Mouse (Mus musculus) E14TG2a.4 (cell line): ENCODE results near the gene Aatk.

Experiments
- H3K27me3 ChIP-seq: 2 replicates; pipeline ENCODE4 v1.6.1; 2014; ENCODE audit warnings: low read length, control low read depth; ENCODE audit not compliant: insufficient read depth
- H3K36me3 ChIP-seq: 2 replicates; pipeline ENCODE4 v1.6.1; 2014; ENCODE audit warnings: low read length, control low read depth; ENCODE audit not compliant: insufficient read depth
- H3K4me1 ChIP-seq: replicated peaks from 2 replicates; pipeline ENCODE4 v1.6.1; 2014; ENCODE audit warnings: low read depth, low read length, control low read depth
- H3K4me3 ChIP-seq: replicated peaks from 2 replicates; pipeline ENCODE4 v1.5.1; 2014; ENCODE audit warnings: mild to moderate bottlenecking, low read length
- H3K9me3 ChIP-seq: 2 replicates; pipeline ENCODE4 v1.6.1; 2014; ENCODE audit warnings: low read length, control low read depth
- CTCF ChIP-seq: conservative IDR thresholded peaks from 2 replicates; pipeline ENCODE4 v1.5.1; 2014; ENCODE audit warnings: low read length
- NANOG ChIP-seq: IDR thresholded peaks from 2 replicates; pipeline ENCODE4 v1.6.1; 2014; ENCODE audit warnings: borderline replicate concordance, low read length, mixed read lengths
- POU5F1 ChIP-seq: IDR thresholded peaks from 2 replicates; pipeline ENCODE4 v1.6.1; 2014; ENCODE audit warnings: low read length, borderline replicate concordance

Gene Aatk

GRCm38 (mm10) chr11:120047531-120048251 lies 724 bp upstream of the Aatk start:
- Histone ChIP-seq H3K4me1 (peaks cover 35% of the 10 kb centered on the region), H3K9me3 (peaks cover 4% of the 10 kb centered on the region; the same call in 1 of the 2 replicates), H3K27me3 (peaks cover 50% of the 10 kb centered on the region), H3K36me3 (no peaks in the 10 kb centered on the region), H3K4me3 (peak overlapping the region; percentile 77)
- TF ChIP-seq NANOG (no peak), POU5F1 (no peak), CTCF (no peak)

DNA sequence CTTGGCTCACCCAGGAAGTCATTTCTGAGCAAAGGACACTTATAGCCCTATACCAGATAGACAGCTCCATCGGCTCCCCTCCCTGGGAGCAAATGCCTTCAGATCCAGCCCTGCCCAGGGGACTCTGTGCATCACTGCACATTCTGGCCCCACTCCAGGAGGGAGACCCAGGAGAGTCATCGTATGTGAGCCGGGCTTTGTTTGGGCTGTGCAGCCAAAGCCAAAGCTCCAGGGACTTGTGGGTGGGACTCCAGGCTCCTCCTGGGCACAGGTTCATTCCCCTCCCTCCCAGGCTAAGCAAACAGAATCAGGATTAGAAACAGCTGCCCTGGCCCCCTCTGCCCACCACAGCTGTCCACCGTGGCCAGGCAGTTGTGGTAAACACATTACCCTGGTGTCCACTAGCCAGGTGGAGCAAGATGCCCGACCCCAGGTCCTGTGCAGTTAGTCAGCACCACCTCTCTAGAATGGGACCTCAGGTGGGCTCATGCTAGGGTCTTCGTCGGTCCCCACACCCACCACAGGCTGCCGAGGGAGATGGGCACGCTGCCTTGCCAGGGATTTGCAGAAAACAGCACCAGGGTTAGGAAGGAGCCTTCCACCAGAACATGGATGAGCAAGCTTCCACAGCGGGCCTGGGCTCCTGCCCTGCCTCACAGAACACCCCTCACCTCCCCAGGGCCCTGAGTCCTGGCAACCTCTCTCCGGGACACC lies 971 bp downstream of the Aatk start:
- no peaks in the 10 kb centered on the region for H3K36me3 ChIP-seq
- peaks cover 4% of the 10 kb centered on the region; the same call in 1 of the 2 replicates for H3K9me3 ChIP-seq
- TF ChIP-seq POU5F1 (no peak), NANOG (no peak), CTCF (no peak)
- H3K27me3 ChIP-seq = peaks cover 50% of the 10 kb centered on the region
- peaks cover 35% of the 10 kb centered on the region for H3K4me1 ChIP-seq
- H3K4me3 ChIP-seq = peak overlapping the region; percentile 77

DNA sequence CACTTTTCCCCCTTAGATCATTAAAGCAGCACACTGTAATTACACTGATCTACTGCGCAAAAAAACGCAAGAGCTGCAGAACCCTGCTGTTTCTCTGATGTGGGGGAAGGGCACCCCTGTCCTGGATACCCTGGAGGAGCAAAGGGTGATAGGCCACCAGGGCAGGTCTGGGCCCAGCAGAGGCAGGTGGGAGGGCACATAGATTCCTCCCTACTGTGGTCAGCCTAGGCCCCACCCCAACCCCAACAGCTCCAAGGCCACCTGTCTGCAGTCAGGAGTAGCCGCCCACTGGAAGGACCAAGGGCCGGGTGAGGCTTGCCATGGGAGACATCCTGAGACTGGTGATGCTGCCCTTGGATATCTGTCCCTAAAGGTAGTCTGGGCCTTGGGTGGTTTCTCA lies 1.6 kb downstream of the Aatk start:
- Histone ChIP-seq H3K4me1 (peaks cover 39% of the 10 kb centered on the region), H3K9me3 (peaks cover 4% of the 10 kb centered on the region; the same call in 1 of the 2 replicates), H3K27me3 (peaks cover 50% of the 10 kb centered on the region), H3K4me3 (no peak overlapping the region), H3K36me3 (no peaks in the 10 kb centered on the region)
- no peak for TF ChIP-seq POU5F1
- no peak for TF ChIP-seq CTCF
- no peak for TF ChIP-seq NANOG

- peaks cover 23% of the 10 kb centered on the region for H3K27me3 ChIP-seq
- H3K36me3 ChIP-seq = no peaks in the 10 kb centered on the region
- TF ChIP-seq CTCF = no peak
- no peak for TF ChIP-seq POU5F1
- no peak for TF ChIP-seq NANOG
- peaks cover 4% of the 10 kb centered on the region; the same call in 1 of the 2 replicates for H3K9me3 ChIP-seq
- peaks cover 42% of the 10 kb centered on the region for H3K4me1 ChIP-seq
- H3K4me3 ChIP-seq = no peak overlapping the region
These were observed 4.7 kb downstream of the Aatk start for GRCm38 (mm10) chr11:120042141-120042838.

- peaks cover 3% of the 10 kb centered on the region; the same call in 1 of the 2 replicates for H3K9me3 ChIP-seq
- no peaks in the 10 kb centered on the region for H3K36me3 ChIP-seq
- H3K4me1 ChIP-seq = peaks cover 43% of the 10 kb centered on the region
- H3K4me3 ChIP-seq = no peak overlapping the region
- TF ChIP-seq NANOG (no peak), CTCF (no peak), POU5F1 (no peak)
- peaks cover 23% of the 10 kb centered on the region for H3K27me3 ChIP-seq
These were observed 5.5 kb downstream of the Aatk start for GRCm38 (mm10) chr11:120041191-120042123.

- TF ChIP-seq CTCF = no peak
- TF ChIP-seq POU5F1 = no peak
- no peak for TF ChIP-seq NANOG
These were observed 6.5 kb downstream of the Aatk start for GRCm38 (mm10) chr11:120040440-120040839.

DNA sequence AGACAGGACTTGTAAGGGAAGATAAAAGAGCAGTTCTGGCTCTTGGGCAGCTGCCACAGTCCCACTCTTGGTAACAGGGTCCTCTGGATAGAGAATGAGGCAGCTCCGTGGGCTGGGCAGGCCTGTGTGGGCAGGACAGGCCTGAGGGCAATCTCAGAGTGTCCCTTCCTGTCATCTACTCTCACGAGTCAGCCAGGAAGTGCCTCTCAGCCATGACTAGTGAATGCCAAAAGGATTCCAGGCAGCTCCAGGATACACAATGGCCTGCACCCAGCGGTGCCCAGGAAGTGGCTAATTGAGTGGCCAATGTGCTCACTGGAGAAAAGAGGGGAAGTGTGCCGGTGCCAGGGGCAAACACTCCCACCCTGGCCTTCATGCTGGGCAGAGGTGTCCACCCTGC lies 7.4 kb downstream of the Aatk start:
- Histone ChIP-seq H3K36me3 (no peaks in the 10 kb centered on the region), H3K9me3 (no peaks in the 10 kb centered on the region), H3K4me1 (peaks cover 49% of the 10 kb centered on the region), H3K4me3 (no peak overlapping the region), H3K27me3 (peaks cover 7% of the 10 kb centered on the region)
- TF ChIP-seq NANOG (no peak), CTCF (no peak), POU5F1 (no peak)

More at GRCm38 (mm10) chr11:120040440-120040839, 6.5 kb downstream of the Aatk start:
- Histone ChIP-seq H3K27me3 (peaks cover 13% of the 10 kb centered on the region), H3K36me3 (no peaks in the 10 kb centered on the region), H3K9me3 (no peaks in the 10 kb centered on the region), H3K4me1 (peaks cover 41% of the 10 kb centered on the region), H3K4me3 (no peak overlapping the region)

DNA sequence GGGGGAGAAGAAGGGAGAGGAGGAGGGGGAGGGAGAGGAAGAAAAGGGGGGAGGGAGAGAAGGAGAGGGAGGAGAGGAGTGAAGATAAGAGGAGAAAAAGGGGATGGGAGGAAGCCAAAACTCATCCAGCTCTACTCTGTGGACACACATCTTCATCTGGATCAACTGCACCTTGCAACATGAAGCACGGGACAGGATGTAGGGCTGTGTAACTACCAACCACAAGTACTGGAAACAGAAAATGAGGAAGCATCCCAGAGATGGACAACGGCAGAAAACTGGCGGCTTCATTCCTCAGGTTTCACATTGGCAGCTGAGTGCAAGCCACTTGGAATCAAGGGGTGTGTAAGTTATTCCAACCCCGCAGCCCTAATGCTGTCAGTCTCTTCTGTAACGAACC lies 12.2 kb downstream of the Aatk start:
- H3K4me1 ChIP-seq = peaks cover 47% of the 10 kb centered on the region
- H3K36me3 ChIP-seq = no peaks in the 10 kb centered on the region
- TF ChIP-seq NANOG = no peak
- TF ChIP-seq POU5F1 = no peak
- TF ChIP-seq CTCF = no peak
- H3K4me3 ChIP-seq = no peak overlapping the region
- H3K9me3 ChIP-seq = no peaks in the 10 kb centered on the region
- peaks cover 12% of the 10 kb centered on the region; the same call in 1 of the 2 replicates for H3K27me3 ChIP-seq
